Mouse (Mus musculus): ENCODE data around the gene Asb16. TPM values are rescaled to one million over a fixed set of nuclear protein-coding genes. Genes with fewer than 3 reads are reported as not detected.

Asb16 gene
- total RNA-seq, 2 experiments from 2014 or later, result 70.0 to 71.3 TPM

DNA sequence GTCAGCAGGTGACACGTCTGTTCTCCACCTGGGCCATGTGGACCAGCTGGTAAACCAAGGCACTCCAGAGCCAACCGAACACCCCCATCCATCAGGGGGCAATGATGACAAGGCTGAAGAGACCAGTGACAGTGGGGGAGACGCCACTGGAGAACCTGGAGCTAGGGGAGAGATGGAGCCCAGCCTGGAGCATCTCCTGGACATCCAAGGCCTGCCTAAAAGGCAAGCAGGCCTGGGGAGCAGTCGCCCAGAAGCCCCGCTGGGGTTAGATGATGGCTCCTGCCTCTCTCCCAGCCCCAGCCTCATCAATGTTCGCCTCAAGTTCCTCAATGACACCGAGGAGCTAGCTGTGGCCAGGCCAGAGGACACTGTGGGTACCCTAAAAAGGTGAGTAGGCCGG is 18.9 kb downstream of the Asb16 start:
- no peak for DNase-seq

DNA sequence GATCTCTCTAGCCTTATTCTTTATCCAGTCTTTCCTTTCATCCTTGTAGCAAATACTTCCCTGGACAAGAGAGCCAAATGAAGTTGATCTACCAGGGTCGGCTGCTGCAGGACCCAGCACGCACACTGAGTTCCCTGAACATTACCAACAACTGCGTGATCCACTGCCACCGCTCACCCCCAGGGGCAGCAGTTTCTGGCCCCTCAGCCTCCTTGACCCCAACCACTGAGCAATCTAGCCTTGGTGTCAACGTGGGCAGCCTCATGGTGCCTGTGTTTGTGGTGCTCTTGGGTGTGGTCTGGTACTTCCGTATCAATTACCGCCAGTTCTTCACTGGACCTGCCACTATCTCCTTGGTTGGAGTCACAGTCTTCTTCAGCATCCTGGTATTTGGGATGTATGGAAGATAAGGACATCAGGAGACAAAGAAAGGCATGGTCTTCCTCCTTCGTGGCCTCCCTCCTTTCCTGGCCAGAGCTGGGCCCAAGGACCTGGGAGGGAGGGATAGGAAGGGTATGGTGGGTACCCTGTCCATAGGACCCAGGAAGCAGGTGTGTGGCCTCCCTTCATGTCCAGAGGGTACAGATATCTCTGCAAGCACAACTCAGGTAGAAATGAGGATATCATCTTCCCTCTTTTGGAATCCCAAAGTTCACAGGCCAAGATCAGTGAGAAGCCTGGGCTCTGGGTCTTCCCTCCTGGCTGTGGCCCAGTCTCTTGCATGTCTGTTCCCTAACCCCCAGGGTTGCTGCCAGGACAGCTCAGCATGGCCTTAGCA is 19.7 kb downstream of the Asb16 start:
- no peak for DNase-seq

- no peak for DNase-seq
These were observed 20.4 kb downstream of the Asb16 start for GRCm38 (mm10) chr11:102288913-102289312.

DNA sequence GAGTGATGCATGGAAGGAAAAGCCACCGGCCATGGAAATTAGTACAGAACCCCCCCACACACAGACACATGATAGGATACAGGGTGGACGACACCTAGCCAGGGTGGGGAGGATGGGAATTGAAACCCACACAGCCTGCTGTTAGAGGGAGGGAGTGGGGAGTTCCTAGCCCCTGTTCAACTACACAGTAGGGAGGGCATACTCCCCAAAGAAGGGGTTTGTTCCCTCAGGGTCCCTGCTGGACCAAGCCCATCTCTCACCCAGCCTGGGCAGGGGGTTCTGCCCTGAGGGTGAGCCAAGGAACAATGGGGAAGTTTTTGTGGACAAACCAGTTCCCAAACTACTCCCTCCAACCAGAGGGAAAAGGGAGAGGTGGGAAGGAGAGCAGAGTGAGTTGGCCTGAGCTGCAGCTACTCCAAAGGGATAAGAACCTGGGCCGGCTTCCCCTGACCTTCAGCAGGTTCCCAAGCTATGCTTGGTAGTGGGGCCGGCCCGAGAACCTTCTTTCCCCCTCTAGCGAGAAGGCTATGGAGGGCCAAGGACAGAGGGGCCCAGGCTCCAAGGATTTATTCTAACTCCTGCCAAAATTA is 21.1 kb downstream of the Asb16 start:
- DNase-seq, result no peak

DNA sequence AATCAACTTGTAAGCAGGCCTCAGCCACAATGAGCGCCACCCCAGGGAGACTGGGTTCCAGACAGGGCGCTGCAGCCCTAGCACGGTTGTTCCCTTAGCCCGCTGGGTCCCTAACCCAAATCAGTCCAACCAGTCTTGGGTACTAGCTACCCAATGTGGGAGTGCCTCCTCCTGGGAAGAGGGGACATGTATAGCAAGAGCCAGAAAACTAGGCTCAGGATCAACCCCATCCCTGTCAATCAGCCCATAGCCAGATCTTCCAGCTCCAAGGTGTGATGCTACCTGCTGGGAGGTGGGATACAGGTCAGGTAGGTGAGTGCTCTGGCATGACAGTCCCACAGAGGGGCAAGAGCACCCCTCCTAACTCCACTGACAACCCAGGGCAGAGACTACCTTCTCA is 21.6 kb downstream of the Asb16 start:
- no peak for DNase-seq

GRCm38 (mm10) chr11:102291051-102291535 is 22.6 kb downstream of the Asb16 start:
- no peak for DNase-seq

DNA sequence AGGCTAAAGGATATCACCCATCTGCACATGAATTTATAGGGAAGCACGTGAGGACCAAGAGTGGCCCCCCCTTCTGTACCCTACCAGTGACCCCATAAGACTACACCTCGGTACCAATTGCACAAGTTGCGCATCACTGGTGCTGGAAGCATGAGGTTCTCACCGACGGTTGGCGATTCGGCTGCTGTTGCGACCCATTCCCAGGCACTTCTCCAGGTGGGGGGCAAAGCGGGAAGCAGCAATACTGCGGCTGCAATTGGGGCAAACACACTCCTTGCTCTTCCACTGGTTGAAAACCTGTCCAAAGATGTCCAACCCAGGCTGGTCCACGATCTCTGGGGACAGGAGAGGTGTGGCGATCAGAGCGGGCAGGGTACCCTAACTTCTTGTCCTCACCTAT is 25.4 kb downstream of the Asb16 start:
- no peak for DNase-seq

DNA sequence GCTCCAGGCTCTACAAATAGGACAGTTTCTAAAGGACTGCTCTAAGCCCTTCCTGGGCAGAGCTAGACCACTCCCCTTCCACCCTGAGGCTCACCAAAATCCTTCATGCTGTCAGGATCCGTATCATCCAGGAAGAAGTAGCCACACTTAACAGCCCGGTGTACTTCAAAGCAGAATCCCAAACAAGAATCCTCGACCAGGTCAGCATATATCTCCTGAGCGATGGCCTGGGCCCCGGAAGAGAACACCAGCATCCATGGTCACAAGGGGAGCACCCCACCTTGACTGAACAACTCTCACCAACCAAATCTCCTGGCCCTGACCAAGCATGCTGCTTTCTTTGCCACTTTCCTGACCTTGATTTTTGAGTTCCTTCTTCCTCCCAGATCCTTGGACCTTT is 25.9 kb downstream of the Asb16 start:
- DNase-seq, result no peak

DNA sequence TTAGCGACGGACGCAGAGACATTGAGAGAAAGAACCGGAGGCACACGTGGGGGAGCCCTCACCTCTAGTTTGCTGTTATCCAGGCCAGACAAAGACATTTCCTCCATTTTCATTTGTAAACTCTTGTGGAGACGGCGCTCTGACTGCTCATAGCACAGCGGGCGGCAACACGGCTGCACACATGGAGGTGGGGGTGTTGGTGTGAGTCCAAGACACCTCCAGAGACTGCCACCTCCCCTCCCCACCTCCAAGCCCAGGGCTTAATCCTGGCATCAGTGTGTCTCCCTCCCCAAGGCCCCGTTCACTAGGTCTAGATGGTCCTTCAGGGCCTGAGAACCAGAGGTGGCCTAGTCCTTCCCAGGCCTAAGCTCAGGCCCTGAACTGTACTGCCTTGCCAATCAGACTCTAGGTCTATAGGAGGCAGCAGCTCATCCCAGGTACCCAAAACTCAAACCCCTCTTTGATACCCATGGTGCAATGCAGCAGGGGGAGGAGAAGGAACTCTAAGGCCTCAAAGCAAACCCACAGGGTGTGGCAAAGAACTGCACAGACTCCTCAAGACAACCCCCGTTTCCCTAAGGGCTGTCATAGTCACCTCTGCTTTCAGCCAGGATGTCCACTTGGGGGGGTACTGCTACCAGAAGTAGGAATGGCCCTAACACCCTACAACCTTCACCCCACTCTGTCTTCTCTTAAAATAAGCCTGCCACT is 26.5 kb downstream of the Asb16 start:
- no peak for DNase-seq

DNA sequence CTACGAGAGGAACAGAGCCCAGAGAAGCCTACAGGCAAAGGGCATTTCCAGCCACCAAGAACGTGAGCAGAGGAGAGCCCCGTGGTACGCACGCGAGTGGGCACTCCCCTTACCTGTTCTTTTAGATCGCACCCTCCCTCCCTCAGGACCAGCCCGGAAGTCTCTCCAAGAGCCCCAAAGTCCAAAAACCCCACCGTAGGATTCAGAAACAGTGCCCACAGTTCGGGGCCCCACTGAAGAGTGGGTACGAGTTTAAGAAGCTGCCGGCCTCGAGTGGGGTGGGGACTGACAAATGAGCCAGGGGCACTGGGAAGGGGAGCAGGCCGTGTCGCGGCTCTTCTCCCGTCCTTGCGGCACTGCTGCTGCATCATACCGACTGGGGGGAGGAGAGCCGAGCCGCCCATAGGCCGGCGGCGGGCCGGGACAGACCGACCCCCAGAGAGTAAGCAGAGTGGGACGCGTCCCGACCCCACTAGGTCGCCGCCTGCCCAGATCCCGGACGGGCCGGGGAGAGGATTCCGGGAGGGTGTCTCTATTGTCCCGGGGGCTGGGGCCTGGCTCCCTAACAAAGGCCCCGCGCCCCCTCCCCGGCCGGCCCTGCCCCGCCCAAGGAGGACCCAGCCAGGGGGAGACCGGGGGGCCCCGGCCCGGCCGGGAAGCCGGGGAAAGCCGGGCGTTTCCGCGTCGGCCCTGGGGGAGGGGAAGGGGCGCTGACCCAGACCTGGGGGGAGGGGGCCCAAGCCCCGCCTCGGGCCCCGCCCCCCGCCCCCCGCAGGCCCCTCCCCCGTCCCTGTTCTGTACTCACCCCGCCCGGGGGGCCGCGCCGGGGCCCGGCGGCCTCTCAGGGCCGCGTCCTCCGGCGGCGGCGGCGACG is 27.3 kb downstream of the Asb16 start:
- peak; percentile 76 for DNase-seq

DNA sequence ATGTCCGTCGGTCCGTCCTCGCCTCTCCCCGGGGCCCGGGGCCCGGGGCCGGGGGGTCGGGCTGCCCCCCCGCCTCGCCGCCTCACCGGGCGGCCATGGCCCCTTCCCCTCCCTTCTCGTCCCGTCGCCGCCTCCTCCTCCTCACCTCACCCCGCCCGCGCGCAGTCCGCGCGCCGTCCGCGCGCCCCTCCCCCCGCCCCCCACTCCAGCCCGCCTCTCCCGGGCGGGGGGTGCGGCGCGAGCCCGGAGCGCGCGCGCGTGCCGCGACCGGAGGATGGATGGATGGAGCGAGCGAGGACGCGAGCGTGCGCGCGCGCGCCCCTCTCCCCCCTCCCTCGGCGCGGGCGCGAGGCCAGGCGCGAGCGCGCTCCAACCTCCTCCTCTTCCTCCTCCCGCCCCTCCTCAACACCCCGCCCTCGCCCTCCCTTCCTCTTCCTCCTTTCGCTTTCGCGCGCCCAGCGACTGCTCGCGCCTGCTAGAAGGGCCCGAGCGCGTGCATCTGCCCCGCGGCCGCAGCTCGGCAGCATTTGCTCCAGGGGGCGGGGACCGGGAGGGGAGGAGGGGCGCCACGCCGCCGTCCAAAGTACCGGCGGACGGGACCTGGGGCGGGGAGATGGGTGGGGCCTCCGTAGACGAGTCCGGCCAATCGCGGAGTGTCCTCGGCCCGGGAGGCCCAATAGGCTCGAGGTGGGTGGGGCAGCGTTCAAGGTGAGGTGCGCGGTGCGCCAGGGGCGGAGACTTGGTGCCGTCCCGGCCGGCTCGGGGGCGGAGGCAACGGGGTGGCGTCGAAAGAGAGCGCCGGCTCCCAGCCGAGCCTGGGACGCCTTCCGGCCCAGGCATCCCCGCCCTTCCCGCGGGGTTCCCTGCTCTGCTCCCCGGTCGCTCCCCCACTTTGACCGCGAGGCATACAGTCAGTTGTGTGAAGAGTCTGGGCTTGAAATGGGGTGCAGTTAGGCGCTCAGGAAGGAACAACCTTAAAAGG is 28.2 kb downstream of the Asb16 start, which contains the start of gene Atxn7l3:
TSS of gene Atxn7l3 (minus strand) at position 141 of the 982 bp plus-strand sequence.
- peak; percentile 100 for DNase-seq

DNA sequence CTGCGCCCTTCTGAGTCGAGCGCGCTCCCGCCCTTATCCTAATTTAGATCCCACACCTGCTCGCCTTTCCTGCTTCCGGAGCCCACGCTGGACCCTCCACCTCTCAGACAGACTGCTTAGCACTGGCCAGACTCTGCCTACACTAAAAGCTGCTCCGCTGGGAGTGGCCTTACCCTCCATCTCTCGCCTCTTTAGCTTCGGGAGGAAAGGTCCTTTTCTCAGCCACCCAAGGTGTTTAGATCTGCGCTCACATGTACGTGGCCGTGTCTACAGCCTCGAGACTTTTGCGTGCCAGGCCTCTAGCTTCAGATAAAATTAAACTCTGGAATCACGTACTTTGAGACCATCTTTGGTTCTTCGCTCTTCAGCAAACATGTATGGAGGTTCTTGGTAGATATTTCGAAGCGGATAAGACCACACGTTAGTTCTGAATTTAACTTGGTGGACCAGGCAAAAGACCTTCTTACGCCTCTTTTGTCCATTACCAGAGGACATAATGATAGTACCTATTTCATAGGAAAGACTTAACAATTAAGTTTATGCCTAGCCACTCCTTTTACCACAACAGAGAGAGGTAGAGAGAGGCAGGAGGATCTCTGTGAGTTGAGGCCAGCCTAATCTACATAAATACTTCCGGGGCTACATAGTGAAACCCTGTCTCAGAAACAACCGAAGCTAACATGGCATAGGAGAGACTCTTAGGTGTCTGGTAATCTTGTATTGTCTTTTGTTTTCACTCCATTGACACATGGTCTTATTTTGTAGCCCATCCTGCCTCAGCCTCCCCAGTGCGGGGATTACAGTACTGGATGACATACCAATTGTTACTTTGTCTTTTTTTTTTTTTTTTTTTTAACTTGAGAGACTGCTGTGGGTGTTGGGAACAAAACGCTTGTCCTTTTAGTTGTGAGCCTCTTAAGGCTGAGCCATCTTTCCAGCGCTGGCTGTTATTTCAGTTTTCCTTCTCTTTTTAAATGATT is 29.3 kb downstream of the Asb16 start:
- no peak for DNase-seq

DNA sequence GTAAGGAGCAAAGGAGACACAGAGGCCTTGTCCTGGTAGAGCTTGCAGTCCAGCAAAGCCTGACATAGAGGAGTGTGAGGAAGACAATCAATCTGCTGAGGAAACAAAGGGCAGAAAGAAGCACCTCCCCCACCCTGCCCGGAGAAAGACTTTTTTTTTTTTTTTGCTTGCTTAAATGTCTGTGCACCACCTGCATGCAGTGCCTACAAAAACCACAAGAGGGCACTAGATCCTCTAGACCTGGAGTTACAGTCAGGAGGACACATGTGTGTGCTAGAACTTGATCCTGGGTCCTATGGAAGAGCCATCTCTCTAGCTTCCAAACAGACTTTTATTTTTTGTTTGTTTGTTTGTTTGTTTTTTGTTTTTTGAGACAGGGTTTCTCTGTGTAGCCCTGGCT is 31.3 kb downstream of the Asb16 start:
- no peak for DNase-seq

GRCm38 (mm10) chr11:102304141-102304540 is 35.6 kb downstream of the Asb16 start:
- no peak for DNase-seq

DNA sequence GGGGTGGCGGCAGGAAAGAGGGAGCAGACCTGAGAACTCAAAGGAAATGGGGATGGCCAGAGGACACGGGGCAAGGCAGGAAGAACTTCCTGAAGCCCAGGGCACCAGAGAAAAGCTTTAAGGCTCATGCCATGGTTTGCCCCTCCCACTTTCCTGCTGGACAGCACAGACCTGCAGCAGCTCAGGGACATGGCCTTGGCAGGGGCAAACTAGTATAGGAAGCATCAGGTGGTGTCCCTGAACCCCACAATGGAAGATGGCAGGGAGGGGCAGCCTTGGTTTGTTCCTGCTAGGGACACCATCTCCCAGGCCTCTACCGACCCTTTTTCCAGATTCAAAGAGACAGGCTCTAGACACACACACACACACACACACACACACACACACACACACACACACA is 36.8 kb downstream of the Asb16 start:
- DNase-seq, result no peak

DNA sequence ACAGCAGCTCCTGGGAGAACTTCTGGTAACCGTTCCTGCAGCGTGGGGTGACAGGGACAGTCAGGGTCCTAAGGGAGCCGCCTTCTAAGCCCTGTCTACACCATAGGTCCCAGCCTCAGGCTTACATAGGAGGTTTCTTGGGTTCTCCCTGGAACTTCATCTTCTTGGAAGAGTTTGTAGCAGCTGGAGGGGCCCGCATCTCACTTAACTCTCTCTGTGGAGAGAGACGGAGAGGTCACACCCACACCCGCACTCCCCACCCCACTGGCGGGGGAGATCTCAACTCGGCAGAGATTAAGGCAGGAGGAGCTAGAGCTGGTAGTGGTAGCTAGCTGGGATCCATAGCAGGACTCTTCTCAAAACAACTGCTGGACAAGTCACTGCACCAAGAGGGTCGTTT is 39.6 kb downstream of the Asb16 start:
- DNase-seq, result no peak

DNA sequence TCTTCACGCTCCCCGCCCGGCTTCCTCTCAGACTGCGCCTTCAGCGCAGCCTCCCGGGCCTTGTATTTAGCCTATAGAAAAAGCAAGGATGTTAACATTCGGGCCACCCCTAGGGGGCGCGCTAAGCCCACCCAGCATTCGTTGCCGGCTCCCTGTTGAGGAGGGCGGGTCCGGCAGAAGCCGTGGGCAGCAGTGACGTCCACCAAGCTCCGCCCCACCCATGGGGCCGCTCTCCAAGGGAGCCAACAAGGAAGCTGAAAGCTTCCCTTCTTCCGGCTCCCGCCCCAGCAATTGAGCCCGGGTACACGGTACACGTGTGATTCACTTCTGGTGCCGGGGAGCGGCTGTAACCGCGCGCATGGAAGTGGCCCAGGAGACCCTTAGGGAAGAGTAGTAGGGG is 40.4 kb downstream of the Asb16 start:
- DNase-seq, result peak; percentile 95

- no peak for DNase-seq
These were observed 41.5 kb downstream of the Asb16 start for GRCm38 (mm10) chr11:102309821-102310617.

Measured in gastrocnemius, postnatal 25 days (tissue).